Mouse (Mus musculus): Measurements from ENCODE around the gene Tbx4.

The Tbx4 gene

GRCm38 (mm10) chr11:85885665-85886428 lies at the start of gene Tbx4:
Gene Tbx4 (plus strand): TSS chr11:85886422.
- DNase-seq (ENCODE audit: low read depth, low spot score) = no peak

- no peak for DNase-seq (ENCODE audit: low read depth, low spot score)
Observed at GRCm38 (mm10) chr11:85836523-85837290, 49.5 kb upstream of the Tbx4 start.

- DNase-seq (ENCODE audit: low read depth, low spot score) = no peak
Observed at GRCm38 (mm10) chr11:85837291-85837647, 49.0 kb upstream of the Tbx4 start.

GRCm38 (mm10) chr11:85837648-85838423 lies 48.4 kb upstream of the Tbx4 start:
- no peak for DNase-seq (ENCODE audit: low read depth, low spot score)

GRCm38 (mm10) chr11:85838424-85839257 lies 47.6 kb upstream of the Tbx4 start:
- no peak for DNase-seq (ENCODE audit: low read depth, low spot score)

- no peak for DNase-seq (ENCODE audit: low read depth, low spot score)
Observed at GRCm38 (mm10) chr11:85839258-85840030, 46.8 kb upstream of the Tbx4 start.

- no peak for DNase-seq (ENCODE audit: low read depth, low spot score)
Observed at GRCm38 (mm10) chr11:85840031-85840802, 46.0 kb upstream of the Tbx4 start.

GRCm38 (mm10) chr11:85840803-85841145 lies 45.4 kb upstream of the Tbx4 start:
- DNase-seq (ENCODE audit: low read depth, low spot score) = no peak

- DNase-seq (ENCODE audit: low read depth, low spot score) = no peak
Observed at GRCm38 (mm10) chr11:85841211-85841681, 45.0 kb upstream of the Tbx4 start.

- peak; percentile 64 for DNase-seq (ENCODE audit: low read depth, low spot score)
Observed at GRCm38 (mm10) chr11:85841980-85842379, 44.2 kb upstream of the Tbx4 start.

GRCm38 (mm10) chr11:85842596-85843346 lies 43.5 kb upstream of the Tbx4 start:
- no peak for DNase-seq (ENCODE audit: low read depth, low spot score)

- peak; percentile 65 for DNase-seq (ENCODE audit: low read depth, low spot score)
Observed at GRCm38 (mm10) chr11:85843347-85843692, 42.9 kb upstream of the Tbx4 start.

- peak; percentile 60 for DNase-seq (ENCODE audit: low read depth, low spot score)
Observed at GRCm38 (mm10) chr11:85844144-85844965, 41.9 kb upstream of the Tbx4 start.

GRCm38 (mm10) chr11:85844971-85845370 lies 41.3 kb upstream of the Tbx4 start:
- no peak for DNase-seq (ENCODE audit: low read depth, low spot score)

GRCm38 (mm10) chr11:85845921-85846320 lies 40.3 kb upstream of the Tbx4 start:
- no peak for DNase-seq (ENCODE audit: low read depth, low spot score)

- no peak for DNase-seq (ENCODE audit: low read depth, low spot score)
Observed at GRCm38 (mm10) chr11:85846509-85846908, 39.7 kb upstream of the Tbx4 start.

- peak; percentile 65 for DNase-seq (ENCODE audit: low read depth, low spot score)
Observed at GRCm38 (mm10) chr11:85849037-85849436, 37.2 kb upstream of the Tbx4 start.

GRCm38 (mm10) chr11:85850233-85850632 lies 36.0 kb upstream of the Tbx4 start, which contains the start of gene Gm11444:
Gene Gm11444 (minus strand): TSS chr11:85850333.
- no peak for DNase-seq (ENCODE audit: low read depth, low spot score)

Measured in CD4-positive helper T cell, adult 2 months (primary cell).